Mouse (Mus musculus) ES-Bruce4 (cell line): Measurements from ENCODE around the gene Ppp1r18. TPM values are rescaled to one million over a fixed set of nuclear protein-coding genes. Genes with fewer than 3 reads are reported as not detected.

Experiments
- H3K27ac ChIP-seq: 2 replicates; pipeline ENCODE4 v1.5.1; 2012; ENCODE audit warnings: low read length, inconsistent platforms; ENCODE audit not compliant: insufficient read depth
- H3K27me3 ChIP-seq: 2 replicates; pipeline ENCODE4 v1.6.1; 2012; ENCODE audit warnings: mild to moderate bottlenecking, low read length, inconsistent platforms; ENCODE audit not compliant: control insufficient read depth, poor library complexity, insufficient read depth, severe bottlenecking
- H3K36me3 ChIP-seq: 2 replicates; pipeline ENCODE4 v1.6.1; 2012; ENCODE audit warnings: inconsistent platforms, mild to moderate bottlenecking, low read length, moderate library complexity; ENCODE audit not compliant: control insufficient read depth, poor library complexity, insufficient read depth, severe bottlenecking
- H3K4me1 ChIP-seq: one replicate; pipeline ENCODE4 v1.8.1; 2011; ENCODE audit warnings: low read length; ENCODE audit not compliant: control insufficient read depth, insufficient read depth
- H3K4me3 ChIP-seq: 2 replicates; pipeline ENCODE4 v1.5.1; 2011; ENCODE audit warnings: low read depth, mild to moderate bottlenecking, low read length
- H3K9ac ChIP-seq: 2 replicates; pipeline ENCODE4 v1.6.1; 2012; ENCODE audit warnings: low read depth, mild to moderate bottlenecking, inconsistent platforms; ENCODE audit not compliant: poor library complexity, severe bottlenecking
- H3K9me3 ChIP-seq: replicated peaks from 2 replicates; pipeline ENCODE4 v1.6.1; 2012; ENCODE audit warnings: mild to moderate bottlenecking, low read length, inconsistent platforms; ENCODE audit not compliant: control insufficient read depth, poor library complexity, insufficient read depth, severe bottlenecking
- CTCF ChIP-seq: IDR thresholded peaks from one replicate; pipeline ENCODE4 v1.8.1; 2011; ENCODE audit warnings: low read depth, low read length
- EP300 ChIP-seq: IDR thresholded peaks from 2 replicates; pipeline ENCODE4 v1.6.1; 2011; ENCODE audit warnings: low read depth, low read length; ENCODE audit not compliant: insufficient read depth
- POLR2A ChIP-seq: IDR thresholded peaks from one replicate; pipeline ENCODE4 v1.8.1; 2011; ENCODE audit warnings: low read length; ENCODE audit not compliant: insufficient read depth
- polyA plus RNA-seq: library from polyadenylated mRNA; stranded (reverse); fragments of >200 nt; gene quantifications from 2 replicates; pipeline ENCODE4 v1.2.4, GENCODE M21; 2011; ENCODE audit warnings: low read depth; ENCODE audit not compliant: missing spikeins, insufficient read depth, insufficient read length

Gene Ppp1r18
- 18.6 and 20.1 TPM in 2 replicates for polyA plus RNA-seq

- TF ChIP-seq CTCF (no peak), EP300 (peak; percentile 31; the same call in 1 of the 2 replicates), POLR2A (no peak)
- H3K27ac ChIP-seq = peak within 1 kb of the TSS; percentile 60
- peaks cover 5% of the 10 kb centered on the region for H3K4me1 ChIP-seq
- H3K27me3 ChIP-seq = no peaks in the 10 kb centered on the region
- peak within 1 kb of the TSS; percentile 82 for H3K9ac ChIP-seq
- H3K36me3 ChIP-seq = no peaks in the 10 kb centered on the region
- H3K9me3 ChIP-seq = no peaks in the 10 kb centered on the region
- H3K4me3 ChIP-seq = peak within 1 kb of the TSS; percentile 91
Observed at GRCm38 (mm10) chr17:35865481-35866280, at the start of gene Ppp1r18. TSS of gene Ppp1r18 (plus strand) at chr17:35865593.

GRCm38 (mm10) chr17:35815836-35816235 is 49.6 kb upstream of the Ppp1r18 start:
- TF ChIP-seq CTCF (no peak), POLR2A (no peak), EP300 (no peak)
- Histone ChIP-seq H3K36me3 (no peaks in the 10 kb centered on the region), H3K4me3 (no peak overlapping the region), H3K9ac (no peak overlapping the region), H3K27me3 (no peaks in the 10 kb centered on the region), H3K9me3 (no peaks in the 10 kb centered on the region), H3K4me1 (peaks cover 14% of the 10 kb centered on the region), H3K27ac (no peak overlapping the region)

GRCm38 (mm10) chr17:35816686-35817085 is 48.7 kb upstream of the Ppp1r18 start:
- Histone ChIP-seq H3K9me3 (no peaks in the 10 kb centered on the region), H3K27me3 (no peaks in the 10 kb centered on the region), H3K4me1 (peaks cover 14% of the 10 kb centered on the region), H3K27ac (no peak overlapping the region), H3K4me3 (no peak overlapping the region), H3K36me3 (no peaks in the 10 kb centered on the region), H3K9ac (no peak overlapping the region)
- TF ChIP-seq POLR2A (no peak), EP300 (no peak), CTCF (no peak)

GRCm38 (mm10) chr17:35817226-35817625 is 48.2 kb upstream of the Ppp1r18 start:
- Histone ChIP-seq H3K27me3 (no peaks in the 10 kb centered on the region), H3K27ac (no peak overlapping the region), H3K36me3 (no peaks in the 10 kb centered on the region), H3K9me3 (no peaks in the 10 kb centered on the region), H3K4me1 (peaks cover 14% of the 10 kb centered on the region), H3K4me3 (0 out of 2 replicates have a peak overlapping the region, but pooled peaks have one; percentile 6), H3K9ac (no peak overlapping the region)
- TF ChIP-seq CTCF (no peak), POLR2A (no peak)

GRCm38 (mm10) chr17:35820111-35820510 is 45.3 kb upstream of the Ppp1r18 start:
- TF ChIP-seq EP300 (no peak), CTCF (no peak), POLR2A (no peak)
- no peaks in the 10 kb centered on the region for H3K27me3 ChIP-seq
- no peaks in the 10 kb centered on the region for H3K36me3 ChIP-seq
- no peaks in the 10 kb centered on the region for H3K9me3 ChIP-seq
- H3K4me1 ChIP-seq = peaks cover 3% of the 10 kb centered on the region
- H3K9ac ChIP-seq = no peak overlapping the region
- H3K4me3 ChIP-seq = no peak overlapping the region
- H3K27ac ChIP-seq = no peak overlapping the region
